Mouse (Mus musculus) cortical plate, adult 2 months (tissue): ENCODE measurements at regions not wholly inside any gene's neighbourhood (a gene's known extent, or its start where the extent isn't known, plus 50 kb on each side); places are given as distances from the start of the nearest gene placed in this dataset.

ENCODE experiments used
- CTCF ChIP-seq: fragments of 200-500 bp; IDR thresholded peaks from 2 replicates; pipeline ENCODE4 v1.5.1; 2011; ENCODE audit warnings: mild to moderate bottlenecking, control low read depth, low read length; ENCODE audit not compliant: insufficient read depth; ENCODE audit errors: extremely low read depth
- POLR2A ChIP-seq: fragments of 200-500 bp; IDR thresholded peaks from 2 replicates; pipeline ENCODE4 v1.6.1; 2011; ENCODE audit warnings: mild to moderate bottlenecking, low read length, control low read depth; ENCODE audit not compliant: insufficient read depth; ENCODE audit errors: extremely low read depth

DNA sequence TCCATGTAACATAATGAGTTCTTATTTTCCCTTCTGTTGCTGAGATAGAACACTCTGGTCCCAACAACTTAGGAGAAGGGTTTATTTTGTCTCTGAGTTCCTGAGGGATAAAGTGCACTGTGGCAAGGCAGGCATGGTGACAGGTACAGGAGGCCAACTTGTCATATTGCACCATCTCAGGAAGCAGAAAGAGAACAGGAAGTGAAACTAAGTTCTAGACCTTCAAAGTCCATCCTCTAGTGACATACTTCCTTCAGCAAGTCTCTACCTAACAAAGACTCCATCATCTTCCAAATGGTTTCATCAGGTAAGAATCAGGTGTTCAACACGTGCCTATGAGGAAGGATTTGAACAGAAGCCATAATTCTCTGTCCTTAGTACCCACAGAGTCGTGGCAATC lies 266.1 kb upstream of the Mtpn start:
- TF ChIP-seq CTCF (no peak), POLR2A (no peak)
